Mouse (Mus musculus) erythroid progenitor cell, adult 5-6 weeks (primary cell): ENCODE measurements around the gene Hltf. TPM values are rescaled to one million over a fixed set of nuclear protein-coding genes. Genes with fewer than 3 reads are reported as not detected.

ENCODE experiments used
- ATAC-seq: replicated peaks from 2 replicates; pipeline ENCODE4 v1.8.0; 2016; ENCODE audit warnings: moderate number of reproducible peaks, mild to moderate bottlenecking, moderate TSS enrichment, inconsistent platforms; ENCODE audit not compliant: poor library complexity, low FRiP score, severe bottlenecking
- total RNA-seq, 2 experiments: library from RNA; stranded (forward) in 1 of 2; stranded (reverse) in 1 of 2; fragments of 150-400 nt in 1 of 2; fragments of 186-747, 209-891 nt in 1 of 2; gene quantifications; 2 replicates each; pipeline versions ENCODE4 v1.2.3 to v1.2.4; 2015 to 2017; ENCODE audit warnings: low replicate concordance in 2 of 2

The Hltf gene
- total RNA-seq, 2 experiments from 2014 or later, result 17.2 to 31.0 TPM

DNA sequence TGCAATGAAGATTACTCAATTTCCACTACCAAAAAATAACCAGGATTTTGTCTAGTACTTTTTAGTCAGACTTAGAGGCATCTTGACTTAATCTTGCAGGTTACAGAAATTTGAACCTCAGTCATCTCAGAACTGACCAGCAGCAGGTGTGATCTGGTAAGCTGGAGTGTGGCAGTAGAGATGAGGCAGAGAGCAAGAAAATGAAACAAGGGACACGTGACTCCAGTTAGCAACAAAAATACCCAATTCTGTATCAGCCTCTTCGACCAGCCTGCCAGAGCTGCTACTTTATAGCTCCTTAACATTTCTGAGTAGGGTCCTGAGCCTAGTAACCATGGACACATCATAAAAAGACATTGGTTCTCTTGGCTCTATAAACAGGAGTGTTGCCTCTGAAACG is 85.0 kb downstream of the Hltf start:
- no peak for ATAC-seq

DNA sequence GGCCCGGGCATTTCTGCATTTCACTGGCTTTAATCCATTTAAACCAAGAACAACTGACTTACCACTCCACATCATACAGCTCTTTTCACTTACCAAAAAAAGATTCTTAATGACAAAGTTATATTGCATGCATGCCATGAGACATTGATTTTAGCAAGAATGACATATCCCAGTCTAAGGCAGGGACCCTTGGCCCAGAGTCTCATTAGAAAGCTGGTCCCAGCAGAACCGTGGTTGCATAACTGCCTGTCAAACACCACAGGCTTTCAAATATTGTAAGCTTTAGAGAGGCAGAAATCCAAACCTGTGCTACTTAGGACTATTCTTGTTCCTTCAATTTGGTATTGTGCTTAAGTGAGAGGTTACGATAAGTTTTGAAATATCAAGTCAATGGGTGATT is 86.1 kb downstream of the Hltf start:
- ATAC-seq, result no peak

DNA sequence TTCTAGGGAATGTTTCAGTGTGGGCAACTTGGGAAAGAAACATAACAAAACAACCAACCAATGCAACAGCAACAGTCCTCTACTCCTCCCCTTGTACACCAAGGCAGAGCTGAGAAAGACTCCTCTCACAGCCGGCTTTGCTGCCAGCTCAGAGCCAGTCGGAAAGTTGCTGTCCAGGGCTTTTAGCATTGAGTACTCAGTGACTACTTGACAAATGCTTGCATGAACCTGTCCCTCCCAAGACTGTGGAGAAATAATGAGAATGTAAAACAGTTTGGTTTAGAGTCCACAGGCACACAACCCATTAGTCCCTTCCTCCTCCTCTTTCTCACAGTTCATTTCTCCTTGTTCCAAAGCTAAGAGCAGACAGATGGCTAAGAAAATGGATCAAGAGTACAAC is 86.8 kb downstream of the Hltf start:
- ATAC-seq, result no peak

DNA sequence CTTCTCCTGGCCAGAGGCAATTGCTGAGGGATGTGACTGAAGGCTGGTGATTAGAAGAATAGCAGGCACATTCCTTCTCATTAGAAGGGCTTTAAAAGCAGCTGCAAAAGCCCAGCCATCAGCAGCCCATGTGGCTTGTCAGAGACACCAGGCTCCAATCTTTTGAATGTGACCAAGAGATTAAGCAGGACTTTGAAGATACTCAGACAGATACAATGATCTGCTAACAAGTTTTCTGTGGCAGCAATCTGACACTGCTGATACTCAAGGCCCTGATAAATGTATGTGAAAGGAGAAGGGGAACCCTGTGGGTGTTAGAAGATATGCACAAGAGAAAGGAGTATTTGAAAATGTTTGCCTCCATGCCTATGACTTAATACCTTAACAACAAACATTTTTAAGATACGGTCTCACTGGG is 88.1 kb downstream of the Hltf start:
- ATAC-seq, result no peak

DNA sequence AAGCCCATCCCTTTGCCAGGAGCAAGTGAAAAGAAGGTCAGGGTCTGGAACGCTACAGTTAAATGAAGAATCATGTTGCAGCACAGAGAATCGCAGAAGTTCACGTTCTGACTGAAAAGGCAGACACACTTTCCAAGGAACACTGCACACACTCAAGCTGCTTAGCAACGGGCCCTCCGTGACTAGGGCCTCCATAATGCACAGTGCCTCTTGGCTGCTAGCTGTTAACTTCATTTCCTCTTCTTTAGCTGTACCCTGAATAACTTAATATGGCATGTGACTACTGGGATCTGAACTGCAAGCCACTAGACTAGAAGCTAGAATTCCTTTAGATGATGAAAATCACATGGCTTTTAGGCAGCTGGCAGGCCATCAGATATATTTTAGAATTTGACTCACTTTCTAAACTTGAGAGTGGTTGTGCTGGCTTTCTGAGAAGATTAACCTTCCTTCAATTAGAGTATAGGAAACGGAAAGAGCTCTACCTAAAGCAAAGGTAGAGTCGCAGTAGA is 89.3 kb downstream of the Hltf start:
- ATAC-seq, result no peak

DNA sequence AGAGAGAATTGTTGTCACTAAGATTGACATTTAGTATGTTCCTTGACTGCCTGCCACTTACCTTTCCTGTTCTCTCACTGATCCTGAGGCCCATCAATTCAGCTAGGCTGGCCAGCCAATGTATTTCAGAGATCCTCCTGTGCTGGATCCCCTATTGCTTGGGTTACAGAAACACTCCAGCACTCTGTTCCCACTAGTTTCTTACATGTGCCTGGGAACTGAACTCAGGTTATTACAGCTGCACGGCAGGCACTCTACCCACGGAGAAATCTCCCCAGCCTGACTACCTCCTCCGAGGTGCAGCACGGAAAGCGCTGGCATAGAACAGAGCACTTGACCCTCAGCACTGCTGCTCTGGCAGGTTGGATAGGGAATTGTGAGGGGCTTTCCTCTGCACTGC is 90.0 kb downstream of the Hltf start:
- no peak for ATAC-seq

DNA sequence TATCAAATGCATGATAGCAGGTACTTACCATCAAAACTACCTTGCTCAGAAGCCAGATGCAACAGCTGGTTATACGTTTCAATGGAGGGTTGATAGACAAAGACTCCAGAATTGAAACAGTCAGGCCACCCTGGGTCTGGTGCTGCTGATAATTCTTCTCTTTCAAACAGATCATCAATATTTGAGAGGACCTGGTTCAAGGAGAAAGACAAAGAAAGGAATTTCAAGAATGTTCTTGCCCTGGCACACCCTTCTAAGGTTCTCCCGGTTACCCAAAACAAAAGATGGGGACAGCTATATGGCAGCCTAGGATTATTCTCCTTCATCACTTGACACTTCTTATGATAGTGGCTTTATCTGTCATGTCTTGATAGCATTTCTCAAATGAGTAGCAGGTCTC is 92.9 kb downstream of the Hltf start:
- no peak for ATAC-seq

DNA sequence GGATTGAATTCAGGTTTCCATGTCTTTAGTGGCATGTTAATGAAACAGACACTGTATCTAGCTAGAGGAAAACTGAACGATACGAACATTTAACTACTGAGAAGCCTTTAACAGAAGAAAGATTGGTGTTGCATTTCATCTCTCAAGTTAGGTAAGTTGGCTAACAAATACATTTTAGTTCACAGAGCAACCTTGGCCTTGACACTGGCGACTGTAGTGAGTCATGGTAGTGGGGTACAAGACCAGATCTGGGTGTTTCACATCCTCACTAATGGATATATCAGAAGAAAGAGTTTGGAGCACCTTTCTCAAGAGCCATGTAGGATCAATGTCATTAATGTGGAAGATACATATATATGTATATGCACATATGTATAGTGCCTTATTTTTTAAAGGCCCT is 94.0 kb downstream of the Hltf start:
- ATAC-seq, result no peak

DNA sequence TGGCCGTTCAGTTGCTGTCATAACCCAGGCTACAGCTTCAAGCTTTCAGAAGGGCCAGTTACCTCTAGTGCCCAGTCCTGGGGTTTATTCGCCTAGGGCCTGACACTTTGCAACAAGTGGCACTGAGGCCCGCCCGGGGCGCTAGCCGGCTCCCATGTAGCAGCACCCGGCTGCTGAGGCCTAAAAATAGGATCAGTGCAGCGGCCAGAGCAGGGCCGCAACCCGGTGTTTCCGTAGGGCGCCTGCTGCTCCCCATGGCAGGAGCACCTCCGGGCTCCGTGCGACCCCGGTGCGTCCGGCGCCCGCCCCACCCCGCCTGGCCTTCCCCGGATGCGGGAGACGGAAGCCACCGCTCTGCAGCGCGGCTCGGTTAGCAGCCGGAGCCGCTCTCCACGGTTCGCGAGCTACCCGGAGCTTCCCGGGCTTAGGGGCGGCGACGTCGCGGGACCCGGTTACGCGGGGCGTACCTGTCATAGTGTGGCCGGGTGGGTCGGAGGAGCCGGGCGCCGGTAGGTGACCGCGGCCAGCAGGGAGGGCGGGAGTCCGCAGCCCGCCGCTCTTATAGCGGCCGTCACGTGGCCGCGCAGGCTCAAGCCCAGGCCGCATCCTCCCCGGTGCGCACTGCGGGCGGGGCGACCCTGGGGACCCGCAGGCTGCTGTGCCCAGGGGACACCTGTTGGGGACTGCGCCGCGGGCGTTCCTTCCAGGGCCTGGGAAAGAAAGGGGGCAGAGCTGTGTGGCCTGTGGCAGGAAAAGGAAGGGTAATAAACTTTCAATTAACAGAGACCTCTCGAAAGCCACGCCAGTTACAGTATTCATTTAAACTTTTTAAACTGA is 97.1 kb downstream of the Hltf start, which contains the start of gene Gyg:
Gene Gyg (minus strand): TSS at position 787 of the 837 bp plus-strand sequence.
- ATAC-seq, result peak; percentile 74

DNA sequence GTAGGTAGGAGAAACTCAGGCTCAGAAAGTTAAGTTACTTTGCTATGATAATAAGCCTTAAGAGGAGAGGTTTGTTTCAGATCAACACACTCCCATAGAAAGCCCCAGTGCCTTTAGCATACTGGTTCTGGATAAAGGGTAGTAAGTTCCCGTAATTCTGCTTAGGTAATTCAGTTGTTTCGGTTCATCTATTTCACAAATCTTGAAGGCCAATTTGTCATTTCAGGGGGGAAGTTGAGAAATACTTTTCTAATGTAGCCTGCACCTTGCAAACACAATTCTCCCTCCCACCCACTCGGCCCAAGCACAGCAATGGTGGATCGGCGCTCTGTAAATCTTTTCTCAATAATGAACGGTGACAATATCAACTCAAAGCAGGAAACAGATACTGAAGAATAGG is 97.9 kb downstream of the Hltf start:
- ATAC-seq, result no peak

DNA sequence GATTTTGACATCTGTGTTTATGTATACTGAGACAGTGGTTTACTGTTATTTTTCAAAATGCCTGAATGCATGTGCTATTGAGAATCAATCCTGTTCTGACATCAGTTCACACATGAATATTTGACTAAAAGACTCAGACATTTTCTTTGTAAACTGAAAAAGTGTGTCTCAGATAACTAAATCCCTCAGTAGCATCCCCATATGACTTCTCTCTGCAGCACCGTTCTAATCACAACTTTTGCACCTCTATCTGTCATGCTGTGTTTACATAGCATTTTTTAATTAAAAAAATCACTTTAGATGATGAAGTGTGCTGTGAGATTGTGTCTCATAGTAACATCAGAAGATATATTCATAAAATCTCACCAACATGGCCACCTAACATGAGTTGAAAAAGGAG is 109.9 kb downstream of the Hltf start:
- ATAC-seq, result no peak

Other genes with a start within 250 kb of the Hltf start
- gene Cp, start 100.8 kb upstream of the Hltf start, total RNA-seq (2015; ENCODE audit: low replicate concordance), result 1.3 and 1.8 TPM in 2 replicates
- gene Cp, start 100.8 kb upstream of the Hltf start, total RNA-seq (2017; ENCODE audit: low replicate concordance), result 0.23 and 3.6 TPM in 2 replicates
- gene Hps3, start 22.5 kb upstream of the Hltf start, total RNA-seq (2015; ENCODE audit: low replicate concordance), result 15.1 and 20.9 TPM in 2 replicates
- gene Hps3, start 22.5 kb upstream of the Hltf start, total RNA-seq (2017; ENCODE audit: low replicate concordance), result 7.7 and 9.1 TPM in 2 replicates
- 25.2 and 49.7 TPM in 2 replicates for gene Gyg, start 97.5 kb downstream of the Hltf start, total RNA-seq (2015; ENCODE audit: low replicate concordance)
- gene Gyg, start 97.5 kb downstream of the Hltf start, total RNA-seq (2017; ENCODE audit: low replicate concordance), result 10.9 and 13.2 TPM in 2 replicates
- 53.7 and 74.2 TPM in 2 replicates for gene Cpa3, start 184.4 kb downstream of the Hltf start, total RNA-seq (2015; ENCODE audit: low replicate concordance)
- 18.1 and 29.0 TPM in 2 replicates for gene Cpa3, start 184.4 kb downstream of the Hltf start, total RNA-seq (2017; ENCODE audit: low replicate concordance)
- gene Cpb1, start 217.9 kb downstream of the Hltf start, total RNA-seq (2015; ENCODE audit: low replicate concordance), result not detected in 2 replicates
- gene Cpb1, start 217.9 kb downstream of the Hltf start, total RNA-seq (2017; ENCODE audit: low replicate concordance), result not detected in 2 replicates